Mouse (Mus musculus) thymus, postnatal 36 days (tissue): ENCODE results near the gene Hemgn.

Experiments
- DNase-seq, 2 experiments: peaks; one replicate each; pipeline ENCODE4 v3.0.0; 2022; ENCODE audit warnings: mixed read lengths in 2 of 2

The Hemgn gene

GRCm38 (mm10) chr4:46411489-46411888 is 1.8 kb downstream of the Hemgn start:
- DNase-seq = peak; percentile 50 to 69

- DNase-seq = no peak
Observed at GRCm38 (mm10) chr4:46410677-46411076, 2.6 kb downstream of the Hemgn start.

- no peak for DNase-seq
Observed at GRCm38 (mm10) chr4:46406966-46407703, 6.2 kb downstream of the Hemgn start.

- DNase-seq = peak; percentile 51 to 77
Observed at GRCm38 (mm10) chr4:46404042-46404795, 9.1 kb downstream of the Hemgn start.

- DNase-seq = no peak
Observed at GRCm38 (mm10) chr4:46398839-46399238, 14.5 kb downstream of the Hemgn start.

GRCm38 (mm10) chr4:46395736-46396135 is 17.6 kb downstream of the Hemgn start:
- no peak for DNase-seq

- no peak for DNase-seq
Observed at GRCm38 (mm10) chr4:46394388-46394787, 18.9 kb downstream of the Hemgn start.

- peak; percentile 85 for DNase-seq
Observed at GRCm38 (mm10) chr4:46390390-46390970, 22.8 kb downstream of the Hemgn start.

GRCm38 (mm10) chr4:46389612-46390341 is 23.5 kb downstream of the Hemgn start:
- peak in 1 of 2 experiments; percentile 37 for DNase-seq

- DNase-seq = peak; percentile 94
Observed at GRCm38 (mm10) chr4:46389013-46389611, 24.2 kb downstream of the Hemgn start, which contains the start of gene Trmo. Gene Trmo (minus strand): TSS chr4:46389437.

- no peak for DNase-seq
Observed at GRCm38 (mm10) chr4:46388556-46388955, 24.8 kb downstream of the Hemgn start.

GRCm38 (mm10) chr4:46374869-46375368 is 38.4 kb downstream of the Hemgn start:
- DNase-seq = peak; percentile 75

- peak; percentile 24 to 25 for DNase-seq
Observed at GRCm38 (mm10) chr4:46374455-46374854, 38.9 kb downstream of the Hemgn start.

- DNase-seq = no peak
Observed at GRCm38 (mm10) chr4:46371030-46371429, 42.3 kb downstream of the Hemgn start.

GRCm38 (mm10) chr4:46370406-46370805 is 42.9 kb downstream of the Hemgn start:
- no peak for DNase-seq

- no peak for DNase-seq
Observed at GRCm38 (mm10) chr4:46369070-46369469, 44.2 kb downstream of the Hemgn start.

- DNase-seq = no peak
Observed at GRCm38 (mm10) chr4:46367487-46367959, 45.8 kb downstream of the Hemgn start.

- DNase-seq = no peak
Observed at GRCm38 (mm10) chr4:46364360-46364759, 48.9 kb downstream of the Hemgn start.

GRCm38 (mm10) chr4:46361258-46361657 is 52.0 kb downstream of the Hemgn start:
- DNase-seq = no peak

GRCm38 (mm10) chr4:46359539-46360253 is 53.6 kb downstream of the Hemgn start:
- DNase-seq = no peak

- peak; percentile 58 to 59 for DNase-seq
Observed at GRCm38 (mm10) chr4:46356351-46357133, 56.8 kb downstream of the Hemgn start.
